Mouse (Mus musculus) midbrain, embryonic 15.5 days (tissue): Measurements from ENCODE around the gene Sntb2. TPM values are rescaled to one million over a fixed set of nuclear protein-coding genes. Genes with fewer than 3 reads are reported as not detected.

Experiments
- ATAC-seq: fragments of 200-750 bp; cut with Nextera tagmentation; replicated peaks from 2 replicates; pipeline ENCODE4 v1.8.0; 2017; ENCODE audit warnings: moderate TSS enrichment
- H3K27ac ChIP-seq: fragments of 300-500 bp; sonication (generic); 2 replicates; pipeline ENCODE4 v1.5.1; 2015; ENCODE audit warnings: mild to moderate bottlenecking, inconsistent platforms
- H3K27me3 ChIP-seq: fragments of 300-500 bp; sonication (generic); replicated peaks from 2 replicates; pipeline ENCODE4 v1.6.1; 2015; ENCODE audit warnings: inconsistent platforms
- H3K36me3 ChIP-seq: fragments of 300-500 bp; sonication (generic); replicated peaks from 2 replicates; pipeline ENCODE4 v1.6.1; 2015; ENCODE audit warnings: inconsistent platforms
- H3K4me1 ChIP-seq: fragments of 300-500 bp; sonication (generic); 2 replicates; pipeline ENCODE4 v1.6.1; 2015; ENCODE audit warnings: inconsistent platforms
- H3K4me2 ChIP-seq: fragments of 300-500 bp; sonication (generic); 2 replicates; pipeline ENCODE4 v1.6.1; 2015; ENCODE audit warnings: inconsistent platforms, mild to moderate bottlenecking, moderate library complexity
- H3K4me3 ChIP-seq: fragments of 300-500 bp; sonication (generic); 2 replicates; pipeline ENCODE4 v1.5.1; 2015; ENCODE audit warnings: mild to moderate bottlenecking, inconsistent platforms
- H3K9ac ChIP-seq: fragments of 300-500 bp; sonication (generic); 2 replicates; pipeline ENCODE4 v1.6.1; 2015; ENCODE audit warnings: mild to moderate bottlenecking, inconsistent platforms
- H3K9me3 ChIP-seq: fragments of 300-500 bp; sonication (generic); 2 replicates; pipeline ENCODE4 v1.6.1; 2016; ENCODE audit warnings: inconsistent platforms
- whole genome bisulfite sequencing: fragments of 180-500 bp; shearing (Covaris S2); methylation state at CpG from one replicate; pipeline ENCODE4 v1.1.7; 2015; ENCODE audit warnings: mixed read lengths; 5-methylcytosine and 5-hydroxymethylcytosine counted together
- polyA plus RNA-seq: library from polyadenylated mRNA; unstranded; fragments of >200 nt; fragmentation: Nextera tagmentation; extraction: Ambion mirVana; gene quantifications from 2 replicates; pipeline ENCODE4 v1.2.1, GENCODE M21; 2015

The Sntb2 gene
- polyA plus RNA-seq, 1 experiment from 2014 or later, result 5.8 TPM

- WGBS, result 78% methylated on average over 16 of the region's 16 CpGs
- ATAC-seq, result no peak
- no peak overlapping the region for H3K9ac ChIP-seq
Observed at GRCm38 (mm10) chr8:106934226-106934977, 1.1 kb upstream of the Sntb2 start.

GRCm38 (mm10) chr8:106935899-106936477, 438 bp downstream of the Sntb2 start:
- peak overlapping the region; percentile 71 for H3K9ac ChIP-seq
- ATAC-seq, result peak; percentile 81
- H3K36me3 ChIP-seq, result no peaks in the 10 kb centered on the region
- WGBS, result under 1% methylated on average over 67 of the region's 76 CpGs
- peak overlapping the region; percentile 85 for H3K27ac ChIP-seq
- H3K9me3 ChIP-seq, result no peaks in the 10 kb centered on the region
- peak overlapping the region; percentile 86 for H3K4me2 ChIP-seq
- peaks cover 28% of the 10 kb centered on the region for H3K4me1 ChIP-seq
- peaks cover 11% of the 10 kb centered on the region; the same call in 1 of the 2 replicates for H3K27me3 ChIP-seq
- H3K4me3 ChIP-seq, result peak overlapping the region; percentile 68

More at GRCm38 (mm10) chr8:106934226-106934977, 1.1 kb upstream of the Sntb2 start:
- Histone ChIP-seq H3K9me3 (no peaks in the 10 kb centered on the region), H3K4me1 (peaks cover 28% of the 10 kb centered on the region), H3K4me2 (no peak overlapping the region), H3K4me3 (no peak overlapping the region), H3K36me3 (no peaks in the 10 kb centered on the region), H3K27me3 (peaks cover 11% of the 10 kb centered on the region; the same call in 1 of the 2 replicates), H3K27ac (no peak overlapping the region)

- H3K36me3 ChIP-seq, result no peaks in the 10 kb centered on the region
- peak overlapping the region; percentile 86 for H3K4me2 ChIP-seq
- H3K27ac ChIP-seq, result peak overlapping the region; percentile 85
- peak overlapping the region; percentile 68 for H3K4me3 ChIP-seq
- WGBS, result under 1% methylated on average over 26 of the region's 26 CpGs
- H3K27me3 ChIP-seq, result peaks cover 7% of the 10 kb centered on the region; the same call in 1 of the 2 replicates
- no peaks in the 10 kb centered on the region for H3K9me3 ChIP-seq
- H3K4me1 ChIP-seq, result peaks cover 28% of the 10 kb centered on the region
- H3K9ac ChIP-seq, result peak overlapping the region; percentile 71
- no peak; the same call in 1 of the 2 replicates for ATAC-seq
Observed at GRCm38 (mm10) chr8:106936478-106937051, 1.0 kb downstream of the Sntb2 start.

GRCm38 (mm10) chr8:106937081-106937800, 1.7 kb downstream of the Sntb2 start:
- Histone ChIP-seq H3K4me3 (peak overlapping the region; percentile 68), H3K27ac (no peak overlapping the region)
- WGBS, result 40% methylated on average over 14 of the region's 14 CpGs

GRCm38 (mm10) chr8:106941806-106942205, 6.3 kb downstream of the Sntb2 start:
- 88% methylated on average over 3 of the region's 3 CpGs for WGBS
- Histone ChIP-seq H3K9me3 (no peaks in the 10 kb centered on the region), H3K27ac (no peak overlapping the region), H3K4me3 (no peak overlapping the region), H3K36me3 (no peaks in the 10 kb centered on the region), H3K4me2 (no peak overlapping the region), H3K27me3 (no peaks in the 10 kb centered on the region), H3K9ac (no peak overlapping the region), H3K4me1 (peaks cover 14% of the 10 kb centered on the region)
- ATAC-seq, result no peak

More at GRCm38 (mm10) chr8:106937081-106937800, 1.7 kb downstream of the Sntb2 start:
- no peak for ATAC-seq
- Histone ChIP-seq H3K27me3 (0 out of 2 replicates have a peak, but pooled peaks cover 4% of the 10 kb centered on the region), H3K4me2 (peak overlapping the region; percentile 86), H3K9ac (peak overlapping the region; percentile 71; the same call in 1 of the 2 replicates), H3K9me3 (no peaks in the 10 kb centered on the region), H3K36me3 (no peaks in the 10 kb centered on the region), H3K4me1 (peaks cover 27% of the 10 kb centered on the region)

GRCm38 (mm10) chr8:106943874-106944418, 8.4 kb downstream of the Sntb2 start:
- Histone ChIP-seq H3K27me3 (no peaks in the 10 kb centered on the region), H3K36me3 (no peaks in the 10 kb centered on the region), H3K4me2 (no peak overlapping the region), H3K27ac (no peak overlapping the region), H3K9ac (no peak overlapping the region), H3K9me3 (no peaks in the 10 kb centered on the region), H3K4me3 (no peak overlapping the region), H3K4me1 (no peaks in the 10 kb centered on the region)
- WGBS, result 87% methylated on average over 3 of the region's 3 CpGs
- ATAC-seq, result no peak

GRCm38 (mm10) chr8:106944756-106945155, 9.2 kb downstream of the Sntb2 start:
- Histone ChIP-seq H3K27me3 (no peaks in the 10 kb centered on the region), H3K4me1 (no peaks in the 10 kb centered on the region), H3K4me3 (no peak overlapping the region), H3K9ac (no peak overlapping the region), H3K9me3 (no peaks in the 10 kb centered on the region), H3K4me2 (no peak overlapping the region), H3K36me3 (no peaks in the 10 kb centered on the region), H3K27ac (no peak overlapping the region)
- 65% methylated on average over 3 of the region's 3 CpGs for WGBS
- no peak for ATAC-seq

- no peaks in the 10 kb centered on the region for H3K27me3 ChIP-seq
- no peak overlapping the region for H3K4me3 ChIP-seq
- no peaks in the 10 kb centered on the region for H3K36me3 ChIP-seq
- no peak overlapping the region for H3K9ac ChIP-seq
- H3K27ac ChIP-seq, result no peak overlapping the region
- no peaks in the 10 kb centered on the region for H3K9me3 ChIP-seq
- no peak overlapping the region for H3K4me2 ChIP-seq
- 79% methylated on average over 3 of the region's 3 CpGs for WGBS
- no peak for ATAC-seq
- no peaks in the 10 kb centered on the region for H3K4me1 ChIP-seq
Observed at GRCm38 (mm10) chr8:106948678-106949243, 13.2 kb downstream of the Sntb2 start.

GRCm38 (mm10) chr8:106951707-106952106, 16.2 kb downstream of the Sntb2 start:
- Histone ChIP-seq H3K27me3 (no peaks in the 10 kb centered on the region), H3K36me3 (no peaks in the 10 kb centered on the region), H3K27ac (no peak overlapping the region), H3K4me3 (no peak overlapping the region), H3K9me3 (no peaks in the 10 kb centered on the region), H3K4me1 (no peaks in the 10 kb centered on the region), H3K9ac (no peak overlapping the region), H3K4me2 (no peak overlapping the region)
- WGBS, result 61% methylated on average over 4 of the region's 4 CpGs
- no peak for ATAC-seq

GRCm38 (mm10) chr8:106953571-106953970, 18.0 kb downstream of the Sntb2 start:
- ATAC-seq, result no peak
- Histone ChIP-seq H3K27ac (no peak overlapping the region), H3K9ac (no peak overlapping the region), H3K4me1 (no peaks in the 10 kb centered on the region), H3K36me3 (no peaks in the 10 kb centered on the region), H3K27me3 (no peaks in the 10 kb centered on the region), H3K4me2 (no peak overlapping the region), H3K9me3 (no peaks in the 10 kb centered on the region), H3K4me3 (no peak overlapping the region)
- 89% methylated on average over 4 of the region's 4 CpGs for WGBS

GRCm38 (mm10) chr8:106957086-106957485, 21.5 kb downstream of the Sntb2 start:
- H3K4me1 ChIP-seq, result no peaks in the 10 kb centered on the region
- H3K27me3 ChIP-seq, result no peaks in the 10 kb centered on the region
- WGBS, result 94% methylated on average over 3 of the region's 3 CpGs
- no peaks in the 10 kb centered on the region for H3K36me3 ChIP-seq
- H3K9me3 ChIP-seq, result no peaks in the 10 kb centered on the region
- H3K4me3 ChIP-seq, result no peak overlapping the region
- H3K27ac ChIP-seq, result no peak overlapping the region
- H3K9ac ChIP-seq, result no peak overlapping the region
- H3K4me2 ChIP-seq, result no peak overlapping the region
- ATAC-seq, result no peak
